Mouse (Mus musculus) adrenal gland, adult (tissue): ENCODE measurements around the gene Mpzl1.

Experiments
- DNase-seq, 2 experiments: peaks; one replicate each; pipeline ENCODE4 v3.0.0; 2022 to 2023; ENCODE audit warnings: low spot score in 1 of 2; ENCODE audit not compliant: inconsistent age in 2 of 2

The Mpzl1 gene

GRCm38 (mm10) chr1:165585389-165586104 lies 48.8 kb downstream of the Mpzl1 start:
- no peak for DNase-seq

GRCm38 (mm10) chr1:165583529-165584184 lies 50.7 kb downstream of the Mpzl1 start:
- DNase-seq = peak; percentile 87 to 96

DNA sequence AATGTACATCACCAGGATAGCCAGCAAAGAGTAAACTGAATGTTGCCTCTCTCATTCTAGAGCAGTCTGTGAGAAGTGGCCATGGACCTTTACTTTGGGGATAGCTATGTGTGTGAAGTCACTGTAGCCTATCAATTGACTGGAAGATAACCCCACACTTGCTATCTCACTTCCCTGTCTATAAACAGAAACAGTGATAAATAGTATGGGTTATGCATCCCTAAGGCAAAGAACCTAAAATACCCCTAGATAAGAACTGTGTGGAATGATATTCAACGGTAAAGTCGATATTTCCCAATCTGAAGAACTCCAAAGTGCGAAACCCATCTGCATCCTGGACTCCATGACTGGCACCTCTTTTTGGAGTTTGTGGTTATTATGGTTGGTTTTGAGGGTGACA lies 53.1 kb downstream of the Mpzl1 start:
- no peak for DNase-seq

DNA sequence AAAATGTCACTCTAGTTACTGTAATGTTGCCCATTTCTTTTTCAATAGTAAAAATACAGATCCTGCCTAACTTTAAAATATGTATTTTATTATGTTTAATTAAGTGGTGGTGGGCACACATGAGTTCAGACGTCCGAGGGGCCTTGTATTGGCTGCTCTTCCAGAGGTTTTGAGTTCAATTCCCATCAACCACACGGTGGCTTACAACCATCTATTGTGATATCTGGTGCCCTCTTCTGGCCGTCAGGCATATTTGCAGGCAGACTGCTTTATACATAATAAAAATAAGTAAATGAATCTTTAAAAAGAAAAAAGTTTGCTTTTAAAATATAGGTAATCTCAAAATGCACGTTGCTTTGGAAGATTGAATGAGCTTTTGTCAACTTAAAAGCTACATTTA lies 55.0 kb downstream of the Mpzl1 start:
- DNase-seq = no peak

- no peak for DNase-seq
These were observed 57.8 kb downstream of the Mpzl1 start for GRCm38 (mm10) chr1:165576459-165577112.

DNA sequence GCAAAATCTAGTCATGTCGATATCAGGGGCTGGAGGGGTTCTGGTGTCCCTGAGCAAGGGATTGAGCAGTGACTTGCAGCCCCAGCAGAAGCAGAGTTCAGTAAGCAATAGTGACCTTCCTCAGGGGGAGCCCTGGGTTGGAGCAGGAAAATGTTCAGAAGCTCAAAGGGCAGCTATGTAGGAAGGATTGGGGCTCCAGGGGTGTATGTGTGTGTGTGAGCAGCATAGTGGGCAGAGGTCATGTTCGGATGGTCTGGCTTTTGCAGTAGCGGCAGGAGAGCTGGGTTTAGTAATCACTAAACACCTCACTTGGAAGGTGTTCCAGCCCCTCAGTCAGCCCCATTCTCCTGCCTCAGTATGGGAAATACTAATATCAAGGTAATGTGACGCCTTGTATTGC lies 58.3 kb downstream of the Mpzl1 start:
- no peak for DNase-seq

DNA sequence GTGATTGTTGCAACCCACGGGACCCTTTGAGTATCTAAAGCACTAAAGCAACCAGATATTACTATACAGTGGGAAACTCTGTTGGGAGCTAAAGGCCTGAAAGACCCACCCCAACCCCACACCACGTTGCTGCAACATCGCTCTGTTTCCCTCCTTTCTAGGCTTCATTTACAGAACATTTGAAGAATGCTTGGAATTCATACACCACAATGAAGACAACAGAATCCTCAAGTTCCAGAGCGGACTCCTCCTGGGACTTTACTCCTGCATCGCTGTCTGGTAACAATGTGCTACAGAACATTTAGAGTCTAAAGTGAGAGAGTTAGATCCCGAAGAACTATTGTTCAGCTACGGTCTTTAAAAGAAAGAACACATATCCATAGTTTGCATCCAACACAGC lies 66.9 kb downstream of the Mpzl1 start:
- DNase-seq = no peak

GRCm38 (mm10) chr1:165565283-165565682 lies 69.1 kb downstream of the Mpzl1 start:
- no peak for DNase-seq

DNA sequence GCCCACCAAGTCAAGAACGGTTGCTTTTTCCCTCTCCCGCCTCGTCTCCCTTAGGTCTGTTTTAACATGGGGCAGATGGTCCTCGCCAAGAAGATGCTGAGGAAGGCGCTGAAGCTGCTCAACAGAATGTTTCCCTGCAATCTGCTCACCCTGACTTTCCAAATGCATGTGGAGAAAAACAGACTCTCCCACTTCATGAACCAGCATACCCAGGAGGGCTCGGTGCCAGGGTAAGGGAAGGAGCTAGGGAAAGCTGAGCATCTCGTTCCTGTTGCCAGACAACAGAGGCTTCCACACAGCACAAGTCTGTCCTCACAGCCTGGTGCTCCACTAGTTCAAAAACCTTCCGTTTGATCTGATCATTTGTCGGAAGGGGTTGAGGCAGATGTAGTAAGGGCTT lies 75.3 kb downstream of the Mpzl1 start:
- DNase-seq = no peak

DNA sequence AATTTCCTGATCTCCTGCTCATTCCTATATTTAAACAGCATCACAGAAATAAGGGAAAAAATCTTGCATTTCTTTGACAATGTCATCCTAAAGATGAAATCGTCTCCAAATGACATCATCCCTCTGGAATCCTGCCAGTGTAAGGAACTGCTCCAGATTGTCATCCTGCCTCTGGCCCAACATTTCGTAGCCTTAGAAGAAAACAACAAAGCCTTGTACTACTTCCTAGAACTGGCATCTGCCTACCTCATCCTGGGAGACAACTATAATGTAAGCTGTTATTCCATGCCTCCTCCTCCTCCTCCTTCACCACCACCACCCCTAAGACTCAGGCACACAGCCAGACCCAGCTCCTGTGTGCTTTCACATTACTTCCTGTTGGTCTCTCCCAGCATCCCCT lies 77.6 kb downstream of the Mpzl1 start:
- peak in 1 of 2 experiments; percentile 35 for DNase-seq
